Mouse (Mus musculus) heart, embryonic 12.5 days (tissue): Measurements from ENCODE around the gene Ercc6. TPM values are rescaled to one million over a fixed set of nuclear protein-coding genes. Genes with fewer than 3 reads are reported as not detected.

Experiments used
- ATAC-seq: fragments of 200-750 bp; cut with Nextera tagmentation; 2 replicates; pipeline ENCODE4 v1.8.0; 2017; ENCODE audit warnings: moderate TSS enrichment, moderate library complexity; ENCODE audit not compliant: insufficient number of reproducible peaks, low FRiP score
- H3K27ac ChIP-seq: fragments of 300-500 bp; sonication (generic); 2 replicates; pipeline ENCODE4 v1.5.1; 2016; ENCODE audit warnings: mild to moderate bottlenecking, moderate library complexity; ENCODE audit not compliant: poor library complexity, severe bottlenecking
- H3K27me3 ChIP-seq: fragments of 300-500 bp; sonication (generic); replicated peaks from 2 replicates; pipeline ENCODE4 v1.6.1; 2016; ENCODE audit warnings: mild to moderate bottlenecking, moderate library complexity
- H3K36me3 ChIP-seq: fragments of 300-500 bp; sonication (generic); 2 replicates; pipeline ENCODE4 v1.6.1; 2016; ENCODE audit warnings: mild to moderate bottlenecking, moderate library complexity
- H3K4me1 ChIP-seq: fragments of 300-500 bp; sonication (generic); replicated peaks from 2 replicates; pipeline ENCODE4 v1.6.1; 2016; ENCODE audit warnings: mild to moderate bottlenecking
- H3K4me2 ChIP-seq: fragments of 300-500 bp; sonication (generic); 2 replicates; pipeline ENCODE4 v1.6.1; 2016; ENCODE audit warnings: mild to moderate bottlenecking, moderate library complexity
- H3K4me3 ChIP-seq: fragments of 300-500 bp; sonication (generic); 2 replicates; pipeline ENCODE4 v1.5.1; 2016; ENCODE audit warnings: mild to moderate bottlenecking
- H3K9ac ChIP-seq: fragments of 300-500 bp; sonication (generic); 2 replicates; pipeline ENCODE4 v1.6.1; 2016; ENCODE audit warnings: mild to moderate bottlenecking, moderate library complexity
- H3K9me3 ChIP-seq: fragments of 300-500 bp; sonication (generic); replicated peaks from 2 replicates; pipeline ENCODE4 v1.6.1; 2016; ENCODE audit warnings: mild to moderate bottlenecking, moderate library complexity
- WGBS: fragments of 180-500 bp; shearing (Covaris S2); methylation state at CpG from one replicate; pipeline ENCODE4 v1.1.7; 2016; 5-methylcytosine and 5-hydroxymethylcytosine counted together
- polyA plus RNA-seq: library from polyadenylated mRNA; unstranded; fragments of >200 nt; fragmentation: Nextera tagmentation; extraction: Ambion mirVana; gene quantifications from 2 replicates; pipeline ENCODE4 v1.2.1, GENCODE M21; 2016

The Ercc6 gene
- 15.1 and 19.6 TPM in 2 replicates for polyA plus RNA-seq

- Histone ChIP-seq H3K27ac (peak within 1 kb of the TSS; percentile 75; the same call in 1 of the 2 replicates), H3K36me3 (peaks cover 15% of the 10 kb centered on the region), H3K4me2 (peak within 1 kb of the TSS; percentile 90), H3K4me3 (peak within 1 kb of the TSS; percentile 79), H3K9me3 (no peaks in the 10 kb centered on the region), H3K27me3 (0 out of 2 replicates have a peak, but pooled peaks cover 4% of the 10 kb centered on the region), H3K9ac (peak within 1 kb of the TSS; percentile 77), H3K4me1 (peaks cover 9% of the 10 kb centered on the region)
- under 1% methylated on average over 62 of the region's 62 CpGs for WGBS
- peak; percentile 94 for ATAC-seq
Measured at GRCm38 (mm10) chr14:32513336-32514032, at the start of gene Ercc6. Gene Ercc6, plus strand, starts transcription at chr14:32513521.

GRCm38 (mm10) chr14:32464601-32465505 is 48.5 kb upstream of the Ercc6 start, which contains the start of gene Slc18a3:
Gene Slc18a3, minus strand, starts transcription at chr14:32464850.
- ATAC-seq: no peak
- H3K4me2 ChIP-seq: peak within 1 kb of the TSS; percentile 64
- H3K4me1 ChIP-seq: peaks cover 26% of the 10 kb centered on the region
- no peaks in the 10 kb centered on the region for H3K36me3 ChIP-seq
- H3K27me3 ChIP-seq: peaks cover 93% of the 10 kb centered on the region
- no peak within 1 kb of the TSS for H3K9ac ChIP-seq
- WGBS: 1% methylated on average over 68 of the region's 70 CpGs
- no peak within 1 kb of the TSS for H3K27ac ChIP-seq
- no peaks in the 10 kb centered on the region for H3K9me3 ChIP-seq
- H3K4me3 ChIP-seq: peak within 1 kb of the TSS; percentile 42

GRCm38 (mm10) chr14:32465506-32465870 is 47.8 kb upstream of the Ercc6 start:
- H3K4me1 ChIP-seq: peaks cover 26% of the 10 kb centered on the region
- no peak overlapping the region for H3K9ac ChIP-seq
- peak overlapping the region; percentile 64; the same call in 1 of the 2 replicates for H3K4me2 ChIP-seq
- ATAC-seq: no peak
- WGBS: 4% methylated on average over 7 of the region's 11 CpGs
- H3K4me3 ChIP-seq: peak overlapping the region; percentile 42; the same call in 1 of the 2 replicates
- peaks cover 86% of the 10 kb centered on the region for H3K27me3 ChIP-seq
- H3K9me3 ChIP-seq: no peaks in the 10 kb centered on the region
- no peaks in the 10 kb centered on the region for H3K36me3 ChIP-seq
- no peak overlapping the region for H3K27ac ChIP-seq

- no peaks in the 10 kb centered on the region for H3K36me3 ChIP-seq
- H3K27ac ChIP-seq: no peak within 1 kb of the TSS
- peak within 1 kb of the TSS; percentile 64 for H3K4me2 ChIP-seq
- ATAC-seq: no peak
- peak within 1 kb of the TSS; percentile 42 for H3K4me3 ChIP-seq
- H3K27me3 ChIP-seq: peaks cover 82% of the 10 kb centered on the region
- peaks cover 26% of the 10 kb centered on the region for H3K4me1 ChIP-seq
- no peaks in the 10 kb centered on the region for H3K9me3 ChIP-seq
- H3K9ac ChIP-seq: no peak within 1 kb of the TSS
- 10% methylated on average over 13 of the region's 13 CpGs for WGBS
Measured at GRCm38 (mm10) chr14:32465889-32466288, 47.4 kb upstream of the Ercc6 start, which contains the start of gene Chat. Gene Chat, minus strand, starts transcription at chr14:32465989.

- Histone ChIP-seq H3K36me3 (no peaks in the 10 kb centered on the region), H3K4me1 (peaks cover 26% of the 10 kb centered on the region), H3K27ac (no peak overlapping the region), H3K9me3 (no peaks in the 10 kb centered on the region), H3K4me3 (no peak overlapping the region), H3K27me3 (peaks cover 65% of the 10 kb centered on the region), H3K9ac (no peak overlapping the region), H3K4me2 (no peak overlapping the region)
- ATAC-seq: no peak
- WGBS: 7% methylated on average over 5 of the region's 5 CpGs
Measured at GRCm38 (mm10) chr14:32467606-32468005, 45.7 kb upstream of the Ercc6 start.

- Histone ChIP-seq H3K4me1 (no peaks in the 10 kb centered on the region), H3K9ac (no peak overlapping the region), H3K27ac (no peak overlapping the region), H3K36me3 (no peaks in the 10 kb centered on the region), H3K27me3 (peaks cover 26% of the 10 kb centered on the region), H3K9me3 (no peaks in the 10 kb centered on the region), H3K4me3 (no peak overlapping the region), H3K4me2 (no peak overlapping the region)
- WGBS: 10% methylated on average over 4 of the region's 4 CpGs
- ATAC-seq: no peak
Measured at GRCm38 (mm10) chr14:32472996-32473395, 40.3 kb upstream of the Ercc6 start.

- H3K27ac ChIP-seq: no peak overlapping the region
- H3K9me3 ChIP-seq: no peaks in the 10 kb centered on the region
- 70% methylated on average over 6 of the region's 6 CpGs for WGBS
- no peak overlapping the region for H3K9ac ChIP-seq
- H3K27me3 ChIP-seq: peaks cover 12% of the 10 kb centered on the region; the same call in 1 of the 2 replicates
- H3K4me2 ChIP-seq: no peak overlapping the region
- no peaks in the 10 kb centered on the region for H3K36me3 ChIP-seq
- no peak overlapping the region for H3K4me3 ChIP-seq
- ATAC-seq: no peak
- no peaks in the 10 kb centered on the region for H3K4me1 ChIP-seq
Measured at GRCm38 (mm10) chr14:32476559-32476958, 36.8 kb upstream of the Ercc6 start.

GRCm38 (mm10) chr14:32477581-32477980 is 35.7 kb upstream of the Ercc6 start:
- no peak overlapping the region for H3K4me3 ChIP-seq
- H3K27ac ChIP-seq: no peak overlapping the region
- no peak overlapping the region for H3K9ac ChIP-seq
- H3K4me1 ChIP-seq: no peaks in the 10 kb centered on the region
- WGBS: 48% methylated on average over 1 of the region's 1 CpGs
- ATAC-seq: 0 out of 2 replicates have a peak, but pooled peaks have one; percentile 11
- H3K9me3 ChIP-seq: no peaks in the 10 kb centered on the region
- no peak overlapping the region for H3K4me2 ChIP-seq
- no peaks in the 10 kb centered on the region for H3K36me3 ChIP-seq
- H3K27me3 ChIP-seq: peaks cover 12% of the 10 kb centered on the region; the same call in 1 of the 2 replicates

GRCm38 (mm10) chr14:32482061-32482460 is 31.3 kb upstream of the Ercc6 start:
- no peak for ATAC-seq
- 10% methylated on average over 3 of the region's 3 CpGs for WGBS

GRCm38 (mm10) chr14:32492521-32492920 is 20.8 kb upstream of the Ercc6 start:
- H3K4me1 ChIP-seq: 0 out of 2 replicates have a peak, but pooled peaks cover 3% of the 10 kb centered on the region
- no peaks in the 10 kb centered on the region for H3K36me3 ChIP-seq
- H3K4me2 ChIP-seq: peak overlapping the region; percentile 56
- WGBS: 22% methylated on average over 13 of the region's 13 CpGs
- peaks cover 3% of the 10 kb centered on the region; the same call in 1 of the 2 replicates for H3K9me3 ChIP-seq
- no peak overlapping the region for H3K27ac ChIP-seq
- 0 out of 2 replicates have a peak overlapping the region, but pooled peaks have one; percentile 15 for H3K4me3 ChIP-seq
- H3K9ac ChIP-seq: no peak overlapping the region
- H3K27me3 ChIP-seq: peaks cover 18% of the 10 kb centered on the region
- ATAC-seq: no peak

More at GRCm38 (mm10) chr14:32482061-32482460, 31.3 kb upstream of the Ercc6 start:
- H3K27me3 ChIP-seq: peaks cover 21% of the 10 kb centered on the region
- no peaks in the 10 kb centered on the region for H3K36me3 ChIP-seq
- H3K27ac ChIP-seq: no peak overlapping the region
- H3K9ac ChIP-seq: no peak overlapping the region
- no peaks in the 10 kb centered on the region for H3K4me1 ChIP-seq
- H3K4me3 ChIP-seq: no peak overlapping the region
- no peaks in the 10 kb centered on the region for H3K9me3 ChIP-seq
- H3K4me2 ChIP-seq: no peak overlapping the region
